Mouse (Mus musculus): Measurements from ENCODE around the gene Kras. TPM values are rescaled to one million over a fixed set of nuclear protein-coding genes. Genes with fewer than 3 reads are reported as not detected.

The Kras gene
- polyA plus RNA-seq, 1 experiment from 2014 or later = 64.6 TPM

DNA sequence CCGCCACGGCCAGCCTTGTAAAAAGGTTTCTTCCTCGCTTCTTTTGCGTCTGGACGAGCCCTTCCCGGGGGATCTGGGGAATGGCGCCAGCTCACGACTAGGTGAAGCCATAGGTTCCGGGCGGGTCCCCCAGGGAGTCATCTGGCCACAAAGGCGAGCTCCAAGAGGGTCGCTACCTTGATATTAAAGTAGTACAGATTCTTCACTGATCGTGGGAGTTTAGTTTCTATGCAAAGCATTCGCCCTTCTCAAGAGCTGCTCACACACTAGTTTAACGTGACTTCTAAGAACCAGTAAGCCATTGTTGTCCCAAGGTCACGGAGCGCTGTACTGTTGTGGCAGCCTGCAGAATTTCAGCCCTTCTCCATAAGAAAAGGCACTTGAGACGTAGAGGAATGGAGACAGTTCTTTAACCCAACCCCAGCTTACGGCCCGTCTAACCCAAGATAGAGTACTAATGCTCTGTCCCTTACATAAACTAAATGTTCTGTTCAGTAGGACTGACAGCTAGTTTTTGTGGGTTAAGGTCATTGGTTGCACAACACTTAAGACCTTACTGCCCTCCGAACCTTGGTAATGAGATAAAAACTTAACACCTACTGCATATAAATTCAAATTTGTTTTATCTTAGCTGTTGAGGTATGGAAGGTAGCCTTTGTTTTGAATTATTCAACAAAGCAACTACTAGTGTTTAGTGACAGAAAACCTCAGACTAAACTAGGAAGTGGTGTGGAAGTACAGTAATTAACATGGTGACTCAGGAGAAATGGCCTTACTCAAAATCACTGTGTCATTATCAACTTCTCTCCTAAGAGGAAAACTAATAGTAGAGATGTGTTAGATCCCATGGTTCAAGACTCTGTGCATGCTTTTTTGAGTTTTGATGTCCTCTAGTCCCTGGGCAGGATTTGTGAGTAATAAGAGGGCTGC is 38.4 kb downstream of the Kras start:
- Histone ChIP-seq H3K4me1 (replicated peaks; ENCODE audit: insufficient read depth, low read length) (no peaks in the 10 kb centered on the region), H3K9ac (ENCODE audit: low read depth, low read length) (peak overlapping the region; percentile 87), H3K36me3 (ENCODE audit: insufficient read depth, low read length) (peaks cover 4% of the 10 kb centered on the region; the same call in 1 of the 2 replicates), H3K4me3 (replicated peaks; ENCODE audit: low read depth, low read length) (peak overlapping the region; percentile 73), H3K27ac (peak overlapping the region; percentile 99), H3K4me2 (ENCODE audit: low read length) (peak overlapping the region; percentile 50), H3K9me3 (replicated peaks; ENCODE audit: low read length) (no peaks in the 10 kb centered on the region), H3K27me3 (ENCODE audit: insufficient read depth, low read length) (no peaks in the 10 kb centered on the region)
- TF ChIP-seq CTCF (IDR thresholded peaks at IDR 0.05; ENCODE audit: low read depth) = peak; percentile 42; the same call in 1 of the 2 replicates
- DNase-seq (ENCODE audit: low spot score) (peak; percentile 90), ATAC-seq (replicated peaks; ENCODE audit: low FRiP score, low read depth) (peak; percentile 26)
- WGBS = 3% methylated on average over 21 of the region's 21 CpGs

DNA sequence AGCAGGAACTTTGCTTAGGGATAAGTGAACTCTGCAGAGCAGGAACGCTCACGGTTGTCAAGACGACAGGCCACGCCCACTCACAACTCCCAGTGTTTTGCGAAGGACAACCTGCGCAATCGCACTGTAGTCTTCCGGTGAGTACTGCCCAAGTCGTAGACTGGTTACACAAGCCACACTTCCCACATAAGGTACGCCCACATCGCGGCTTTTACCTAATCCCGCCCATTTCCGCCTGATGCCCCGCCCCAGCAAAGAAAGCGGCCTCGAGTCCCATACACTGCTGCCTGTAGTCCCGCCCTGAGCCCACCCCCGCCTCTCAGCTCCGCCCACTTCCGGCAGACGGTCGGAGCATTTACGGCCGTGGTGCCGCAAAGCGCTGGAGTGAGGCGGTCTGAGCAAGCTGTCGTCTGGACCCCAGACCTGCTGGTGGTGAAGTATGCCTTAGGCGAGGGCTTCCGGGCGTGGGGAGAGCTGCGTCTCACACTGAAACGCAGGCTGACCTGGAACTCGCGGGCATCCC is 39.2 kb downstream of the Kras start, which contains the start of the genes Casc1 and Etfrf1:
TSS of gene Casc1 (minus strand) at position 190 of the 523 bp plus-strand sequence.
TSS of gene Etfrf1 (plus strand) at position 319 of the 523 bp plus-strand sequence.
- H3K4me2 ChIP-seq (ENCODE audit: low read length) = peak within 1 kb of the TSS; percentile 66
- H3K4me3 ChIP-seq (replicated peaks; ENCODE audit: low read depth, low read length) = peak within 1 kb of the TSS; percentile 73
- ATAC-seq (replicated peaks; ENCODE audit: low FRiP score, low read depth) = peak; percentile 100
- H3K27ac ChIP-seq = peak within 1 kb of the TSS; percentile 99
- TF ChIP-seq CTCF (IDR thresholded peaks at IDR 0.05; ENCODE audit: low read depth) = no peak
- peak; percentile 100 for DNase-seq (ENCODE audit: low spot score)
- H3K4me1 ChIP-seq (replicated peaks; ENCODE audit: insufficient read depth, low read length) = no peaks in the 10 kb centered on the region
- H3K9ac ChIP-seq (ENCODE audit: low read depth, low read length) = peak within 1 kb of the TSS; percentile 87
- H3K27me3 ChIP-seq (ENCODE audit: insufficient read depth, low read length) = no peaks in the 10 kb centered on the region
- WGBS = 0% methylated on average over 36 of the region's 36 CpGs
- no peaks in the 10 kb centered on the region for H3K9me3 ChIP-seq (replicated peaks; ENCODE audit: low read length)
- H3K36me3 ChIP-seq (ENCODE audit: insufficient read depth, low read length) = peaks cover 4% of the 10 kb centered on the region; the same call in 1 of the 2 replicates

DNA sequence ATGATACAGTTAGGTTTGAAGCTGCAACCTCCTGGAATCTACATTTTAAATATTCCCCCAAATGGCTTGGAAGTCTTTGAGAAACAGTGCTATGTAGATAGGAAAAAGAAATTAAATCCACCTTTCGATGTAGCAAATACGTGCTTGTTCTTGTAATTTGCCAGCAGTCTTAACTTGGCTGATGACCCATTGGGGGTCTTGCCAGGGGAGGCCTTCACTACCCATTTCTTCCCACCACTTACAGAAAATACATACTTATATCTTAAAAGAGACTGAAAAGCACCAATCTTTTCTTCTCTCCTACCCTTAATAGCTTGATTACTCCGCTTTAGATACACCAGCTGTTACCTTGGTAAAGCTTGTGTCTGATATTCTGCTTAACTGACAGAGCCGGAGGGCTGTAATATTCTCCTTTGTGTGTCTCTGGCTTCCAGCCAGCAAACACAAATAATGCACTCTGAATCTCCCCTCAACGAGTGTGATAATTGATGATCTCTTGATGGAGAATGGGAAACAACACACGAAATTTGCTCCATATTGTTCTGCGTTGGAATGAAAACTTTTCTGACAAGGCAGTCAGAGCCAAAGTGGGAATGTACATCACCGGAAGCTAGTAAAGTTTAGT is 39.9 kb downstream of the Kras start:
- WGBS = 33% methylated on average over 8 of the region's 8 CpGs
- H3K9me3 ChIP-seq (replicated peaks; ENCODE audit: low read length) = no peaks in the 10 kb centered on the region
- no peak for TF ChIP-seq CTCF (IDR thresholded peaks at IDR 0.05; ENCODE audit: low read depth)
- no peaks in the 10 kb centered on the region for H3K4me1 ChIP-seq (replicated peaks; ENCODE audit: insufficient read depth, low read length)
- no peaks in the 10 kb centered on the region for H3K27me3 ChIP-seq (ENCODE audit: insufficient read depth, low read length)
- H3K27ac ChIP-seq = no peak overlapping the region
- peak overlapping the region; percentile 52 for H3K9ac ChIP-seq (ENCODE audit: low read depth, low read length)
- peak overlapping the region; percentile 66 for H3K4me2 ChIP-seq (ENCODE audit: low read length)
- ATAC-seq (replicated peaks; ENCODE audit: low FRiP score, low read depth) (no peak), DNase-seq (ENCODE audit: low spot score) (no peak)
- H3K4me3 ChIP-seq (replicated peaks; ENCODE audit: low read depth, low read length) = peak overlapping the region; percentile 39
- peaks cover 4% of the 10 kb centered on the region; the same call in 1 of the 2 replicates for H3K36me3 ChIP-seq (ENCODE audit: insufficient read depth, low read length)

DNA sequence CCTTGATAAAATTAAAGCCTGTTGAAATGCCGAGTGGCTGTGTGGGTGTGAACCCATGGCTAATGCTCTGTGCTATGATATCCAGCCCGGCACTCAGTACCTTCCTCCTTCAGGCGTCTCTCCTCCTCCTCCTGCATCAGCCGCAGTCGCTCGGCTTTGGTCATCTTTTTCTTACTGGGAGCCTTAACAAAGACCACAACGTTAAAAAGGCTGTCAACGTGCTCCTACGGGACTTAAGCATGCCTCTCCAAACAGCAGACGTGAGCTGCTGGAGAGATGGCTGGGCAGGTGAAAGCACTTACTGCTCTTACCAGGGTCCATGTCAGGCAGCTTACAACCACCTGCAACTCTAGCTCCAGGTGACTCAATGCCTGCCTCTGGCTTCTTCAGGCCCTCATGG is 44.9 kb downstream of the Kras start:
- WGBS = 74% methylated on average over 10 of the region's 10 CpGs
- Histone ChIP-seq H3K9me3 (replicated peaks; ENCODE audit: low read length) (no peaks in the 10 kb centered on the region), H3K27ac (no peak overlapping the region), H3K9ac (ENCODE audit: low read depth, low read length) (no peak overlapping the region), H3K27me3 (ENCODE audit: insufficient read depth, low read length) (no peaks in the 10 kb centered on the region), H3K4me3 (replicated peaks; ENCODE audit: low read depth, low read length) (no peak overlapping the region), H3K4me2 (ENCODE audit: low read length) (no peak overlapping the region), H3K36me3 (ENCODE audit: insufficient read depth, low read length) (no peaks in the 10 kb centered on the region), H3K4me1 (replicated peaks; ENCODE audit: insufficient read depth, low read length) (no peaks in the 10 kb centered on the region)
- TF ChIP-seq CTCF (IDR thresholded peaks at IDR 0.05; ENCODE audit: low read depth) = no peak
- ATAC-seq (replicated peaks; ENCODE audit: low FRiP score, low read depth) (no peak), DNase-seq (ENCODE audit: low spot score) (no peak)

DNA sequence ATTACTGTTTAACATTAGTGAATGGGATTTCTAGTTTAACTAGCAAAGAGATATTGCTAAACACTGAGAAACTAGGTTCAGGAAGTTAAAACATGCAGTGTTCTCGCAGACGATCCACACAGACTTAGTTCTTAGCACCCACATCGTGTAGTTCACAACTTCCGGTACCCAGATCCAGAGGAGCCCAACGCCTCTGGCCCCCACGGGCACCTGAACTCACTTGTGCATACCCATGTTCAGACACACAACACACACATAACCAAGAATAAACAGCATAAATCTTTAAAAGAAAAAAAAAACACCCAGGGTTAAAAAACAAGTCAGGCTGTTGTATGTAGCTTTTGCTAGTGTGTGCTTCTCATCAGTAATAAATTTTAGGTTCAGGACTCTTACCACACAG is 45.6 kb downstream of the Kras start:
- Histone ChIP-seq H3K4me2 (ENCODE audit: low read length) (no peak overlapping the region), H3K27ac (no peak overlapping the region), H3K9me3 (replicated peaks; ENCODE audit: low read length) (no peaks in the 10 kb centered on the region), H3K4me3 (replicated peaks; ENCODE audit: low read depth, low read length) (no peak overlapping the region), H3K4me1 (replicated peaks; ENCODE audit: insufficient read depth, low read length) (no peaks in the 10 kb centered on the region), H3K27me3 (ENCODE audit: insufficient read depth, low read length) (no peaks in the 10 kb centered on the region), H3K36me3 (ENCODE audit: insufficient read depth, low read length) (no peaks in the 10 kb centered on the region), H3K9ac (ENCODE audit: low read depth, low read length) (no peak overlapping the region)
- ATAC-seq (replicated peaks; ENCODE audit: low FRiP score, low read depth) (no peak), DNase-seq (ENCODE audit: low spot score) (no peak)
- TF ChIP-seq CTCF (IDR thresholded peaks at IDR 0.05; ENCODE audit: low read depth) = no peak
- 85% methylated on average over 6 of the region's 6 CpGs for WGBS
